Mouse (Mus musculus) thymus, adult 2 months (tissue): ENCODE results near the gene Mdh1.

Experiments used
- CTCF ChIP-seq: fragments of 200-500 bp; IDR thresholded peaks from 2 replicates; pipeline ENCODE4 v1.5.1; 2012; ENCODE audit warnings: mild to moderate bottlenecking, control low read depth, low read length, moderate library complexity, borderline replicate concordance; ENCODE audit not compliant: control insufficient read depth, poor library complexity, insufficient read depth; ENCODE audit errors: extremely low read depth
- POLR2A ChIP-seq: fragments of 200-500 bp; IDR thresholded peaks from 2 replicates; pipeline ENCODE4 v1.6.1; 2012; ENCODE audit warnings: mild to moderate bottlenecking, low read length, control low read depth, moderate library complexity; ENCODE audit not compliant: control insufficient read depth, poor library complexity, insufficient read depth; ENCODE audit errors: extremely low read depth

DNA sequence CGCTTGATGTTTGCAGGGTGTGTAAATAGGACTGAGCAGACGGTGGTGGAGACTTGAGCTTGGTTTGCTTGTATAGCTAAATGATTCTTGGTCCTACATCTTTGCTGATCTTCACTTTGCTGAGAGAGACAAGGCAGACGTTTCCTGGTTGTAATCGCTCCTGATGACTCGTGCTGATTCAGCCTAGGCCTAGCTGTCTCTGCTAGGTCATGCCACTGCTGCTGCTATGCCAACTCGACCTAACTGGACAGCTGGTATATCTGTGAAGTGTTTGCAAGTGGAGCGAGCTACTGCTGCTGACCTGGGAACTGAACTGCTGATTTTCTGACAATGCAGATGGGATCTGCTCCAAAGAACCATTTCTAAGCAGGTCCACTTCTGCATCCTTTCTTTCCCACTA is 9.3 kb upstream of the Mdh1 start:
- no peak for TF ChIP-seq CTCF
- TF ChIP-seq POLR2A = no peak
